Mouse (Mus musculus): Measurements from ENCODE around the gene Zfp598.

DNA sequence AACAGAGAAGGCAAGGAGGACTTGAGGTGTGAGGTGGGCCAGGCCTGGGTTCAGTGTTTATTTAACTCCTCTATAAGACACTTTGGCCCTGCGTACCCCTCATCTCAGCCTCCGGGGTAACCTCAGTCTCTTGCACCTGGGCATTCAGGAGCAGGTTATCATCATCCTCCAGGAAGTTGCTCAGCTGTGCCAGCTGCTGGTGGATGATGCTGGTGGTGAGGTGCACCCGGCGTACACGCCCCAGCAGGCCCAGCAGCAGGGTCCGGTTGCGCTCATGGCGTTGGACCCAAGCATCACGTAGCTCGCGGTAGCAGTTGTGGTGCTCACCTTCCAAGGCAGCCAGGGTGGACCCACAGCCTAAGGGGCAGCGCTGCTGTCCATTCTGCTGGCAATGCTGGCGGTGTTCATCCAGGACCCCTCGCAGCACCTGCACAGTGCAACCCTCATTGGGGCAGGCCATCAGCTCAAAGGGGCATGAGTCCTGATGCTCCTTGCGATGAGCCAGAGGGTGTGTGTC lies 46.7 kb downstream of the Zfp598 start:
- TF ChIP-seq CTCF (IDR thresholded peaks at IDR 0.05; ENCODE audit: control insufficient read depth, insufficient read depth, insufficient replicate concordance, low read depth, low read length) (no peak), POLR2A (IDR thresholded peaks at IDR 0.05; ENCODE audit: control insufficient read depth, low read depth, low read length) (no peak)

Data from testis, adult 2 months (tissue).